Mouse (Mus musculus) heart, embryonic 15.5 days (tissue): ENCODE measurements around the gene Slc4a11. TPM values are rescaled to one million over a fixed set of nuclear protein-coding genes. Genes with fewer than 3 reads are reported as not detected.

Source experiments
- polyA plus RNA-seq: library from polyadenylated mRNA; unstranded; fragments of >200 nt; fragmentation: Nextera tagmentation; extraction: Ambion mirVana; gene quantifications from 2 replicates; pipeline ENCODE4 v1.2.1, GENCODE M21; 2015

Slc4a11 gene
- polyA plus RNA-seq, 1 experiment from 2014 or later, result 0.19 TPM

Other genes with a start within 250 kb of the Slc4a11 start
- 60.7 and 73.6 TPM in 2 replicates for gene Ptpra, start 247.2 kb downstream of the Slc4a11 start, polyA plus RNA-seq
- 61.2 and 67.6 TPM in 2 replicates for gene Mrps26, start 133.8 kb downstream of the Slc4a11 start, polyA plus RNA-seq
- not detected in 2 replicates for gene Oxt, start 121.3 kb downstream of the Slc4a11 start, polyA plus RNA-seq
- gene Avp, start 115.0 kb downstream of the Slc4a11 start, polyA plus RNA-seq, result 0.36 TPM in 1 of 2 replicates, not detected in the other
- gene Fastkd5, start 67.5 kb downstream of the Slc4a11 start, polyA plus RNA-seq, result 11.2 and 12.6 TPM in 2 replicates
- gene Ubox5, start 67.5 kb downstream of the Slc4a11 start, polyA plus RNA-seq, result 5.8 and 8.5 TPM in 2 replicates
- 1.8 and 2.6 TPM in 2 replicates for gene Lzts3, start 54.7 kb downstream of the Slc4a11 start, polyA plus RNA-seq
- 44.8 and 46.2 TPM in 2 replicates for gene Ddrgk1, start 32.9 kb downstream of the Slc4a11 start, polyA plus RNA-seq
- gene Itpa, start 29.9 kb downstream of the Slc4a11 start, polyA plus RNA-seq, result 74.3 and 77.9 TPM in 2 replicates
- gene 4930402H24Rik, start 208.9 kb upstream of the Slc4a11 start, polyA plus RNA-seq, result 49.2 and 50.9 TPM in 2 replicates
- gene Atrn, start 209.0 kb upstream of the Slc4a11 start, polyA plus RNA-seq, result 4.0 and 5.5 TPM in 2 replicates